Mouse (Mus musculus) myocyte (in vitro differentiated cells): Measurements from ENCODE around the gene Pla2g4e. TPM values are rescaled to one million over a fixed set of nuclear protein-coding genes. Genes with fewer than 3 reads are reported as not detected.

Experiments used
- H3K27me3 ChIP-seq: one replicate; pipeline ENCODE4 v1.6.1; 2011; ENCODE audit not compliant: control insufficient read depth, insufficient read depth, insufficient read length
- H3K36me3 ChIP-seq: one replicate; pipeline ENCODE4 v1.6.1; 2011; ENCODE audit not compliant: control insufficient read depth, insufficient read depth
- H3K4me2 ChIP-seq: one replicate; pipeline ENCODE4 v1.6.1; 2011; ENCODE audit warnings: low read depth, control low read depth
- H3K4me3 ChIP-seq: one replicate; pipeline ENCODE4 v1.5.1; 2011; ENCODE audit warnings: mild to moderate bottlenecking, control low read depth, moderate library complexity
- H3K79me2 ChIP-seq: one replicate; pipeline ENCODE4 v1.6.1; 2011; ENCODE audit not compliant: control insufficient read depth, insufficient read depth
- H3ac ChIP-seq: one replicate; pipeline ENCODE4 v1.6.1; 2011; ENCODE audit not compliant: control insufficient read depth, insufficient read length
- CEBPB ChIP-seq: IDR thresholded peaks from 2 replicates; pipeline ENCODE4 v1.6.1; 2011; ENCODE audit warnings: mild to moderate bottlenecking, moderate library complexity; ENCODE audit not compliant: poor library complexity, insufficient read depth, severe bottlenecking
- E2F4 ChIP-seq: IDR thresholded peaks from one replicate; pipeline ENCODE4 v1.6.1; 2011; ENCODE audit warnings: mild to moderate bottlenecking, control low read depth, moderate library complexity; ENCODE audit not compliant: insufficient read depth
- MAX ChIP-seq: IDR thresholded peaks from one replicate; pipeline ENCODE4 v1.6.1; 2011; ENCODE audit warnings: low read depth, mild to moderate bottlenecking, control low read depth
- MYOD1 ChIP-seq, 3 experiments: IDR thresholded peaks; one replicate each; pipeline ENCODE4 v1.6.1; 2011; ENCODE audit warnings: control low read depth in 2 of 3, low read depth in 2 of 3, mild to moderate bottlenecking in 2 of 3, moderate library complexity in 1 of 3; ENCODE audit not compliant: insufficient read length in 2 of 3, control insufficient read depth in 1 of 3
- MYOG ChIP-seq, 3 experiments: IDR thresholded peaks; one replicate each; pipeline ENCODE4 v1.6.1; 2011; ENCODE audit warnings: control low read depth in 2 of 3, low read depth in 2 of 3, mild to moderate bottlenecking in 2 of 3; ENCODE audit not compliant: insufficient read length in 2 of 3, control insufficient read depth in 1 of 3, insufficient read depth in 1 of 3
- POLR2A ChIP-seq: IDR thresholded peaks from one replicate; pipeline ENCODE4 v1.6.1; 2011; ENCODE audit warnings: low read depth, mild to moderate bottlenecking, control low read depth, moderate library complexity; ENCODE audit not compliant: insufficient read length
- POLR2AphosphoS2 ChIP-seq: IDR thresholded peaks from one replicate; pipeline ENCODE4 v1.6.1; 2011; ENCODE audit warnings: low read depth, control low read depth; ENCODE audit not compliant: insufficient read length
- REST ChIP-seq: IDR thresholded peaks from one replicate; pipeline ENCODE4 v1.6.1; 2011; ENCODE audit warnings: mild to moderate bottlenecking, control low read depth, moderate library complexity; ENCODE audit not compliant: insufficient read depth, insufficient read length
- SRF ChIP-seq: IDR thresholded peaks from one replicate; pipeline ENCODE4 v1.6.1; 2011; ENCODE audit warnings: low read depth; ENCODE audit not compliant: control insufficient read depth, insufficient read length
- TCF12 ChIP-seq: IDR thresholded peaks from one replicate; pipeline ENCODE4 v1.6.1; 2011; ENCODE audit warnings: mild to moderate bottlenecking, control low read depth; ENCODE audit not compliant: poor library complexity, insufficient read depth, severe bottlenecking
- TCF3 ChIP-seq: IDR thresholded peaks from one replicate; pipeline ENCODE4 v1.6.1; 2011; ENCODE audit warnings: low read depth, control low read depth; ENCODE audit not compliant: insufficient read length
- USF1 ChIP-seq: IDR thresholded peaks from one replicate; pipeline ENCODE4 v1.6.1; 2011; ENCODE audit warnings: low read depth, mild to moderate bottlenecking, control low read depth, moderate library complexity
- polyA plus RNA-seq: library from polyadenylated mRNA; unstranded; fragments of >200 nt; fragmentation: generic; extraction: Trizol; gene quantifications from one replicate; pipeline ENCODE4 v1.2.1, GENCODE M21; 2012; ENCODE audit warnings: missing spikeins

Pla2g4e gene
- polyA plus RNA-seq, 1 experiment = 0.05 TPM

DNA sequence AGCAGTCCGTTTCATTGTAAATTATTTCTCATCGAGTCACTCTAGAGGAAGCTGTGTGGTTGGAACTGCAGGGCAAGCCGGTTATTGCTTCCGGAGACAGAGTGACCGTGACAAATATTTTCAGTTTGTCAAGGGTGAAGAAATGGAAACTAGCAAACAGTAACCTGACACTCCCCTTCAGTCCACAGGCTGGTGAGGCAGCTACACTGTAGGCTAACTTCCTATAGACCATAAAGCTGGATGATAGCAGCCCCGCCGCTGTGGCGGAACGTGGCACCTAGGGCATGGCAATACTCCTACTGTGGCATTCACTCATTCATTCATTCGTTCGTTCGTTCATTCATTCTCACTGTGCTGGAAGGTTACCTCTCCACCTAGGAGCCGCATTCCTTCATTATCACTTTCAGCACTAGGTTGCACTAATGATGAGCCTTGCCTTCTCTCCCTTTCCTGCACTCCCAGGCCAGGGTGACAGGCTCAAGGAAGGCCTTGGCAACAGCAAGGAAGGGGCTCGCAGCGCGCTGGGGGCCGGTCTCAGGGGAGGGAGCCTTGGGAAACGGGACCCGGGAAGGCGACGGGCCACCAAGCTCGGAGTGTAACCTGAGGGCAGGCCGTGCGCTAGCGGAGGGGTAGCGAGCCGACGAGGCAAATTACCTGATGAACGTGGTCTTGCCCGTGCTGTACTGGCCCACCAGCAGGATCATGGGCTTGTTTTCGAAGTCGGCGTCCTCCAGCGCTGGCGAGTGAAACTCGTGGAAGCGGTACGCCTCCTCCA is 91.4 kb downstream of the Pla2g4e start:
- Histone ChIP-seq H3ac (peak overlapping the region; percentile 38), H3K4me2 (peak overlapping the region; percentile 57), H3K27me3 (no peaks in the 10 kb centered on the region), H3K79me2 (peaks cover 46% of the 10 kb centered on the region), H3K36me3 (peaks cover 5% of the 10 kb centered on the region), H3K4me3 (peak overlapping the region; percentile 95)
- TF ChIP-seq MYOG (IDR thresholded peaks at IDR 0.05; ENCODE audit: control insufficient read depth in 1 of 3, insufficient read depth in 1 of 3, insufficient read length in 2 of 3, low read depth in 2 of 3) (no peak), TCF12 (no peak), E2F4 (no peak), USF1 (no peak), MYOD1 (IDR thresholded peaks at IDR 0.05; ENCODE audit: control insufficient read depth in 1 of 3, insufficient read length in 2 of 3, low read depth in 2 of 3) (no peak)

DNA sequence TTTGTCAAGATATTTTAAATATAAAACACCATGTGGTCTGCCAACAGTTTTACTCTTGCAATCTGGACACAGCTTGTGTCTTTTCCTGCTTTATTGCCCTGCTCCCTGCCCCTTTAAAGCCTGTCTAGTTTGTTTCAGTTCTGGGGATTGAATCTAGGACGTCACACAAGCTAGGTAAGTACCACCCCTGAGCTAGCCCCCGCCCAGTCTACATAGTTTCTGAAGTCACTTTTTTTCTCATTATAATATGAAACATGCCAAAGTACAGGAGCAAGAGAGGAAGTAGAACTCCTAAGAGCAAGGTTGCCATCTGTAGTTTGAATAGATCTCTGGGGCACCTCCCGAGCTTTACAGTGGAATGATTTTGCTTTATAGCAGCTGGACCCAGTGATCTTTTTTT is 94.6 kb downstream of the Pla2g4e start:
- peaks cover 5% of the 10 kb centered on the region for H3K36me3 ChIP-seq
- H3K79me2 ChIP-seq = peaks cover 53% of the 10 kb centered on the region
- H3K27me3 ChIP-seq = no peaks in the 10 kb centered on the region
- peak overlapping the region; percentile 18 for H3K4me2 ChIP-seq
- no peak overlapping the region for H3ac ChIP-seq
- TF ChIP-seq MAX (no peak), MYOG (IDR thresholded peaks at IDR 0.05; ENCODE audit: control insufficient read depth in 1 of 3, insufficient read depth in 1 of 3, insufficient read length in 2 of 3, low read depth in 2 of 3) (no peak), USF1 (no peak), POLR2AphosphoS2 (no peak), REST (no peak), CEBPB (no peak), SRF (no peak), TCF12 (no peak), E2F4 (no peak), TCF3 (no peak)
- no peak overlapping the region for H3K4me3 ChIP-seq

DNA sequence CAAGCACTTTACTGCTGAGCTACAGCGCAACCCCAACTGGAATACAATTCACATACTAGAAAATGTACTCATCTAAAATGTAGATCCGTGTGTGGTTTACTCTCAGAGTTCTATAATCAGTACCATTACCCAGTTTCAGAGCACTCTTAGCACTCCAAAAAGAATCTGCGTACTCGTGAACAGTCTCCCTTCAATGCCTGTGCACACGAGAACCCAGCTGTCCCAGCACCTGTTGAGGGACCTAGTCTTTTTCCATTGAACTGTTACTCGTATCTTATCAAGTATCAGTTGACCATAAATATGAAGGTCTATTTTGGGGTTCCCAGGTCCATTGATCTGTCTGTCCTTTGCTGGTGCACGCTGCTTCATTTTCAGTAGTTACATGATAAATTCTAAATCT is 95.5 kb downstream of the Pla2g4e start:
- Histone ChIP-seq H3K27me3 (no peaks in the 10 kb centered on the region), H3K4me3 (no peak overlapping the region), H3K79me2 (peaks cover 63% of the 10 kb centered on the region), H3ac (no peak overlapping the region), H3K36me3 (peaks cover 5% of the 10 kb centered on the region), H3K4me2 (peak overlapping the region; percentile 42)
- TF ChIP-seq REST (no peak), SRF (no peak), TCF3 (peak; percentile 53), POLR2AphosphoS2 (no peak), CEBPB (no peak), MYOG (IDR thresholded peaks at IDR 0.05; ENCODE audit: control insufficient read depth in 1 of 3, insufficient read depth in 1 of 3, insufficient read length in 2 of 3, low read depth in 2 of 3) (peak in 2 of 3 experiments; percentile 63 to 70), MYOD1 (IDR thresholded peaks at IDR 0.05; ENCODE audit: control insufficient read depth in 1 of 3, insufficient read length in 2 of 3, low read depth in 2 of 3) (peak; percentile 27 to 84 (median 69)), TCF12 (peak; percentile 80), MAX (no peak), USF1 (no peak)

DNA sequence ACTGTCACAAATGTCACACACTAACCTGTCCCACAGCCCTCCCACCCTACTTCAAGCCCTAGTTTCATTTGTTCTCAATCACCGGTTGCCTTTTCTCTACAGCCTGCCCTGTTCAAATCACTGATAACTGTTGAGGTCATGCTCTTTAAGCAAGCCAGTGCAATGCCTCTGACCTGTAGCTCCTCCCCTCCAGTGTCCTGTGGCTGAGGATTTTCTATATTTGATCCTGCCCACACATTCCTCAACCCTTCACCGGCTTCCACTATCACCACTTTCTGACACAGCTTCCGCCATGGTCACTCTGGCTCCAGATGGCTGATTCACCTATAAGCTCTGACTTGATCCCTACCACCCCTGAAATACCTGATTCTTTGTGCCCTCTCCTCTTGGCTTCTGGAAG is 97.1 kb downstream of the Pla2g4e start:
- H3K27me3 ChIP-seq = no peaks in the 10 kb centered on the region
- no peak overlapping the region for H3ac ChIP-seq
- peak overlapping the region; percentile 81 for H3K4me2 ChIP-seq
- peaks cover 67% of the 10 kb centered on the region for H3K79me2 ChIP-seq
- H3K4me3 ChIP-seq = no peak overlapping the region
- H3K36me3 ChIP-seq = peaks cover 5% of the 10 kb centered on the region
- TF ChIP-seq USF1 = no peak
- no peak for TF ChIP-seq TCF12
- 0 out of 2 replicates have a peak, but pooled peaks have one; percentile 42 for TF ChIP-seq CEBPB
- peak; percentile 29 for TF ChIP-seq POLR2A
- TF ChIP-seq REST = no peak
- TF ChIP-seq MYOD1 (IDR thresholded peaks at IDR 0.05; ENCODE audit: control insufficient read depth in 1 of 3, insufficient read length in 2 of 3, low read depth in 2 of 3) = peak in 1 of 3 experiments; percentile 33
- no peak for TF ChIP-seq TCF3
- no peak for TF ChIP-seq E2F4
- TF ChIP-seq SRF = no peak
- TF ChIP-seq MYOG (IDR thresholded peaks at IDR 0.05; ENCODE audit: control insufficient read depth in 1 of 3, insufficient read depth in 1 of 3, insufficient read length in 2 of 3, low read depth in 2 of 3) = no peak
- TF ChIP-seq POLR2AphosphoS2 = no peak

DNA sequence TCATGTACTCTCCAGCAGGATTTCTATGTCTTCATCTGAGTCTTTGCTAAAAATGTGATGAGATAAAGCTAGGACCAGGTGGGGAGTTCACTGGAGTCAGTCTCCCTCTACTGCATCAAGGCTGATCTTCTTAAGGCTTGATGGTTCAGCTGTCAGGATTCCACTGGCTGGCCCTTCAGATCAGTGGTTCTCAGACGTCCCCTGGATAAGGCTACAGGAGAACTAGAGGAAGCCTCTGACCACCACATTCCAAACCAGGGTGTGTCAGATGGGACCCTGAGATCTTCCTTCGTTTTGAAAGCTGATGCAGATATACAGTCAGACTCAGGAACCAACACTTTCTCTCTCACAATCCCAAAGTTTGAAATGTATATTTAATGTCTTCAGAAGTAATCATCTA is 97.8 kb downstream of the Pla2g4e start:
- peak overlapping the region; percentile 81 for H3K4me2 ChIP-seq
- no peaks in the 10 kb centered on the region for H3K27me3 ChIP-seq
- TF ChIP-seq USF1 (no peak), MYOD1 (IDR thresholded peaks at IDR 0.05; ENCODE audit: control insufficient read depth in 1 of 3, insufficient read length in 2 of 3, low read depth in 2 of 3) (peak in 1 of 3 experiments; percentile 46), REST (no peak), TCF3 (no peak), POLR2A (no peak), SRF (no peak), MAX (no peak), TCF12 (peak; percentile 18), MYOG (IDR thresholded peaks at IDR 0.05; ENCODE audit: control insufficient read depth in 1 of 3, insufficient read depth in 1 of 3, insufficient read length in 2 of 3, low read depth in 2 of 3) (peak; percentile 21 to 77 (median 63))
- H3K4me3 ChIP-seq = no peak overlapping the region
- H3K79me2 ChIP-seq = peaks cover 67% of the 10 kb centered on the region
- no peak overlapping the region for H3ac ChIP-seq
- H3K36me3 ChIP-seq = peaks cover 5% of the 10 kb centered on the region
